Mouse (Mus musculus) retina, embryonic 14.5 days (tissue): ENCODE data around the gene Prkra.
"Not testable (repeated sequence)": the region's sequence is repeated elsewhere in the genome, so short reads cannot be mapped to it uniquely, and the experiment has no call there.

Source experiments
- DNase-seq: peaks from one replicate; pipeline ENCODE4 v3.0.0-alpha.2; 2015; ENCODE audit warnings: low spot score

Prkra gene

GRCm38 (mm10) chr2:76655444-76655843 lies 7.6 kb upstream of the Prkra start:
- no peak for DNase-seq

GRCm38 (mm10) chr2:76654646-76655045 lies 6.8 kb upstream of the Prkra start:
- DNase-seq, result no peak

- no peak for DNase-seq
Measured at GRCm38 (mm10) chr2:76653070-76653469, 5.3 kb upstream of the Prkra start.

GRCm38 (mm10) chr2:76648666-76649141 lies 889 bp upstream of the Prkra start:
- DNase-seq, result peak; percentile 63

DNA sequence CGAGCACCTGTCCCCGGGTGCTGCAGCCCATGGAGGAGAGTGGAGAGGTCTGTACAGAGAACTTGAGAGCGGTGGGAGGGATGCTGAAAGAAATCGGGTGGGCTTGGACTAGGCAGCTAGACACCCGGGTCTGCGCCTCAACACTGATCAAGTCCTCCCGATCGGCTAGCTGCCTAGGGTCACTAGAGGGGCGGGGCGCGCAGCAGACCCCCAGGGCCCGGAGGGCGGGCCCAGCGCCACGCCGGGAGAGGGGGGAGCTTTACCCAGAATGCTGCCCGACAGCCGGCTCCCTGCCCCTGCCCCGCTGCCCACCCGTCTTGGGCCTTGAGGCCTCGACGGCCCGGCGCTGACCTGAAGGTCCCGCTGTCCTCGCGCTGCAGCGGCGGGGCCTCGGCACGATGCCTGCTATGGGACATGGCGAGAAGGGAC lies 360 bp downstream of the Prkra start:
- DNase-seq, result peak; percentile 78

DNA sequence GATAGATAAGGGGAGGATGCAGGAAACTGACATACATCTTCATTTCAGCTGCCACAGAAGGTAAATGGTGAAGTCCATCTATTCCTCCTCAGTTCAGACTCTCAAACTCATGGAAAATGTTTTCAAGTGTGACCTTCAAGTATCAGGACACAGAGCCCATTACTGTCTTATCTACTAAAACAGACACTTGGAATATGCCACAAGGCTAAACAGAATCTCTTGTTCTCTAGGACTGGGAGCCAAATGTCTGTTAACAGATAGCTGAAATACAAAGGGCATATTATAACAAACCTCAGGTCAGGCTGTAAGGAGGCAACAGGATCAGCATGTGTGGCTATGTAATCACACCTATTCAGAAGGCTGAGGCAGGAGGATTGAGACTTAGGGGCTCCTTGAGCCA lies 4.0 kb downstream of the Prkra start:
- no peak for DNase-seq

GRCm38 (mm10) chr2:76639637-76640036 lies 8.2 kb downstream of the Prkra start:
- DNase-seq, result no peak

DNA sequence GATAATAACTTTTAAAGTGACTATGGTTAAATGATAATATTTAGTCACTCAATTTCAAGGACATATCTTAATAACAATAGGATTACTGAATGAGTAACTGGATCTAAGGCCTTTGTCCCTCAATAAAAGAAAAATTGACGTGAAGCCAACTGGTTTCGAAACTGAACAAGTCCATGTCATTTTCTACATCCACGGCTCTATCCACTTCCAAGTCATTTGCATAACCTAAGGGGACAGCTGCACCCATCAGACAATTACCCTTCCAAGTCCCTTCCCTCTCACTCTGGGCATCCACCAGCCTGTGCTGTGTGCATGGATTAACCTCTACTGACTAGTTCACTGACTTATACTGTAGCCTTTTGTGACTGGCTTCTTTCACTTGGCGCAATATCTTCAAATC lies 16.2 kb downstream of the Prkra start:
- no peak for DNase-seq

GRCm38 (mm10) chr2:76630293-76630692 lies 17.5 kb downstream of the Prkra start:
- no peak for DNase-seq

DNA sequence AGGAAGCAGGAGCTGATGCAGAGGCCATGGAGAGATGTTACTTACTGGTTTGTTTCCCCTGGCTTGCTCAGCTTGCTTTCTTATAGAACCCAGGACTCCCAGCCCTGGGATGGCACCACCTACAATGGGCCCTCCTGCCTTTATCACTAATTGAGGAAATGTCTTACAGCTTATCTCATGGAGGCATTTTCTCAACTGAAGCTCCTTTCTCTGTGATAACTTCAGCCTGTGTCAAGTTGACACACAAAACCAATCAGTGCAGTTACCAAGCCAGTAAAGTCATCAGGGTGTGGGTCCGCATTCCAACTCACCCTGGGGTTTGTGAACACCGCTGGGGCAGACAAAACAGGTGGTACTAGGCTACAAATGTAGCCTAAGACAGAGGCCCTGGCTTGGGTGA lies 25.5 kb downstream of the Prkra start:
- not testable (repeated sequence) for DNase-seq

DNA sequence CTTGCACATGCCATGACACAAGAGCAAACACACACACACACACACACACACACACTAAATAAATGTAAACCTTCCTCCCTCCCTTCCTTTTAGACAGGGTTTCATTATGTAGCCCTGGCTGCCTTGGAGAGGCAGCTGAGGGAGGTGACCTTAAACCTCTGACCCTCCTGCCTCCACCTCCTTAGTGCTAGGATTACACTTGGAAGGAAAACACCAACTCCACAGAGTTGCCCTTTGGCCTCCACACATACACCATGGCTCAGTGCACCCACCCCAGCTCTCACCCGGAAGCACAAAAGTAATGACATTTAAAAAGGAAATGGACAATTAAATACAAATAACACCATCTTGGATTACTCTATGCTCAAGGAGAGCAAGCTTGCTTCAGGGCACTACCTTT lies 26.1 kb downstream of the Prkra start:
- DNase-seq, result no peak

GRCm38 (mm10) chr2:76620188-76620587 lies 27.6 kb downstream of the Prkra start:
- no peak for DNase-seq

- DNase-seq, result peak; percentile 87
Measured at GRCm38 (mm10) chr2:76618078-76618477, 29.7 kb downstream of the Prkra start.

GRCm38 (mm10) chr2:76611996-76612395 lies 35.8 kb downstream of the Prkra start:
- DNase-seq, result no peak

DNA sequence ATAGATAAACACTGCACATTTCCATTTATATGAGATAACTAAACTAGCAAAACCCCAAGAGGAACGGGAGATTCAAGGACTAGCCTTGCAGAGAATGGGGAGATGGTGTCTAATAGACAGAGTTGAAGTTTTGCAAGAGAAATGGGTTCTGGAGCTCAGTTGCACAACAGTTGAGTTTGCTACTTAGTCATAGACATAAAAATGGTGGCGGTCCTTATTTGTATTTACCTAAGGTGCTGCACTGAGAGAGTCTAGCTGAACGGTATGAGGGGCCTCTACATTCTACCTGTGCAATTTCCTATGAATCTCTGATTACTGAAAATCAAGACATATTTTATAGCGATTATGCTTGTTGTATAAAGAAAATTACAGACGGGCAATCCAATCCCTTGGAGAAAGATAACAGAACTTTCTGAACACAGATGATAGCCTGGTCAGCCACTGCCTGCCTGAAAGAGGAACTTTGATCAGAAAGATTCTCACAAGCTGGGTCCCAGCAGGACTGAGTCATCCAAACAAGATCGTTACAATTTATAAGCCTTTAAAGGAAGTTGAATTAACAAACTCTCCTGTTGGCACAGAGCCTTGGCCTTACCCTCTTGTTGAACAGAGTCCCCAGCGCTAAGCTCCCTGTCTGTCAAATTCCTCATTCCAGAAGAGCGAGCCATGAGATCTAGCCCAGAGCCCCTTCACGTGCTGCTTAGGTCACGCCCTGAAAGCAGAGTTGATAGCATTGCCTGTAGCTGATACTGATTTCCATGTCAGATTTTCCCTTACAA lies 37.3 kb downstream of the Prkra start:
- DNase-seq, result no peak

GRCm38 (mm10) chr2:76606704-76607103 lies 41.1 kb downstream of the Prkra start:
- no peak for DNase-seq

- DNase-seq, result no peak
Measured at GRCm38 (mm10) chr2:76602256-76602655, 45.6 kb downstream of the Prkra start.

- DNase-seq, result no peak
Measured at GRCm38 (mm10) chr2:76599214-76599613, 48.6 kb downstream of the Prkra start.

GRCm38 (mm10) chr2:76597521-76597920 lies 50.3 kb downstream of the Prkra start:
- DNase-seq, result no peak

DNA sequence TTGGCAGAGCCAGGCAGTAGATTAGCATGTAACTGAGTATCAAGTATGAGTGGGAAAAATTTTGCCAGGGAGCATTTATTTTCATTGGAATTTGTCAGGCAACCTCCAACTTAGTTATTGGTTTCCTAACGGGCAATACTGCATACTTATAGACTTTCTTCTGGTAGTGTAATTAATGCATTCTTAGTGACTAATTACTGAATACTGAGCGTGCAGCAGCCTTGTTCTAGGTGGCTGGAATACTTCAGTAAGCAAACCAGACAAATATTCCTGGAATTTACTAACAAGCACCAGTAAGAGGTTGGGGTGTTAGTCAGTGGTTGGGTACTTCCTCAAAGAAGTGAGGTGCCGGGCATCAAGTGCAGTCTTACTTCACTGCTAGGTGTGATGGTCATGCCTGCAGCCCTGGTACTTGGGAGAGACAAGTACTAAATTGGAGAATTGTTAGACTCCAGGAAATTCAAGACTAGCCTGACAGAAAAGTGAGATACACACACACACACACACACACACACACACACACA lies 55.4 kb downstream of the Prkra start:
- DNase-seq, result no peak

DNA sequence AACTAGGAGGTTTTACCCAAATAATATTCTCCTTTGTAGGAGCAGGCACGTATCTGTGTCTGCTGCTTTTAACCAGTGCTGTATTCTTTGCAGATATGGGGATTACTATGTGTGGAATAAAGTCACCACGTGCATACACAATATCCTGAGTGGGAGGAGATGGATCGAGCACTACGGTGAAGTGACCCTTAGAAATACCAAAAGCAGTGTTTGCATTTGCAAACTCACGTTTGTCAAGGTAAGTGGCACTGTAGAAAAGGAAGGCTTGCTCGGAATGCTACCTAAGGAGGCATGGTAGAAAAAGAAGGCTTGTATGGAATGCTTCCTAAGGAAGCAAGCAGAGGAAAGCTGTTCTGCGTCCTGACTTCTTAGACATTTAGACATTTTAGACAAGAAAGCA lies 57.6 kb downstream of the Prkra start:
- DNase-seq, result no peak

DNA sequence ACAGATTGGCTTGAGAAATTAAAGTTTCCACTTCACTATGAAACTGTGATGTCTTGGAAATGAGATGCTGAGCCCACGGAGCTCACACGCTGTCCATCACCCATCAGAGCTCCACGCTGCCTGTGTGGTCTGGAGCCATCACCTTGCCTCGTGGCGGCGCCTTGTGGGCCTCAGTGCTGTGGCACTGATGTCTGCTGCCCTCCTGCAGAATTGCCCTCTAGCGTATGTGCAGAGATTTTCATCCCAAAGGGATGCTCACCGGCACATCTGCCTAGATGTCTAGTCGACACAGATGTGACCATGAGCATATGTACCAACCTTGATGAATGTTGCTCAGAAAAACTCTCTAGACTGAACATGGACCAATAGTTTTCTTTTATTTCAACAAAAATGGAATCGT lies 60.9 kb downstream of the Prkra start:
- DNase-seq, result peak; percentile 19

GRCm38 (mm10) chr2:76585090-76585489 lies 62.7 kb downstream of the Prkra start:
- DNase-seq, result no peak
